ENCODE assay signal across 10 mouse cellular contexts in genomic region chr17:26207686-26208085, GRCm38 (mm10). TPM values are rescaled to one million over a fixed set of nuclear protein-coding genes. Genes with fewer than 3 reads are reported as not detected.
DNase-seq lines count a peak whose midpoint lies in the region; ATAC-seq lines count a peak whose summit lies in the region.
"Had no signal": no experiment of that assay in that cellular context is flagged by ENCODE, and none has a peak within 500 bp of the region (broad histone marks: within the 10 kb centered on the region; RNA-seq: fewer than 3 reads in every experiment).

Arhgdig (minus strand) TSS chr17:26207786.

- H3K27me3 ChIP-seq in forebrain, embryonic 15.5 days: peaks cover 24% of the 10 kb centered on the region
- peaks cover 15% of the 10 kb centered on the region for H3K27me3 ChIP-seq in forebrain, embryonic 11.5 days (ENCODE audit: control insufficient read depth, insufficient read depth, low read length)

- no peak within 1 kb of the TSS for H3K27ac ChIP-seq in forebrain, embryonic 15.5 days (replicated peaks)
- no peak within 1 kb of the TSS for H3K27ac ChIP-seq in forebrain, embryonic 11.5 days (ENCODE audit: low read depth, low read length)

- H3K9ac ChIP-seq in forebrain, embryonic 15.5 days (replicated peaks): no peak within 1 kb of the TSS
- H3K9ac ChIP-seq in forebrain, embryonic 11.5 days (ENCODE audit: low read length): no peak within 1 kb of the TSS

- no peak within 1 kb of the TSS for H3K4me2 ChIP-seq in forebrain, embryonic 15.5 days (replicated peaks)
- H3K4me2 ChIP-seq in forebrain, embryonic 11.5 days (ENCODE audit: low read depth, low read length, severe bottlenecking): no peak within 1 kb of the TSS

- no peak for DNase-seq in forebrain, embryonic 11.5 days (ENCODE audit: low spot score)
- no peak for DNase-seq in urinary bladder, adult 2 months (ENCODE audit: low spot score)
- no peak for DNase-seq in urinary bladder, adult 18-20 months (ENCODE audit: low spot score in 2 of 2)
- no peak for DNase-seq in left cerebral cortex, postnatal 10 days (ENCODE audit: extremely low spot score in 1 of 2, low spot score in 2 of 2)
- DNase-seq in gastrocnemius, adult 8-10 months (ENCODE audit: low spot score in 2 of 2): no peak
- no peak for DNase-seq in kidney, postnatal 10 days
- DNase-seq in adipocyte (ENCODE audit: low spot score): no peak

- no peak within 1 kb of the TSS for H3K4me3 ChIP-seq in forebrain, embryonic 15.5 days
- H3K4me3 ChIP-seq in forebrain, embryonic 11.5 days (ENCODE audit: low read depth, low read length): no peak within 1 kb of the TSS
- H3K4me3 ChIP-seq: erythroblast, embryonic 14.5 days had no signal

- H3K4me1 ChIP-seq in forebrain, embryonic 15.5 days: peaks cover 9% of the 10 kb centered on the region
- peaks cover 8% of the 10 kb centered on the region; the same call in 1 of the 2 replicates for H3K4me1 ChIP-seq in forebrain, embryonic 11.5 days (replicated peaks; ENCODE audit: control insufficient read depth, insufficient read depth, low read length)

- WGBS in forebrain, embryonic 15.5 days: 89% methylated on average over 12 of the region's 12 CpGs
- 92% methylated on average over 12 of the region's 12 CpGs for WGBS in forebrain, embryonic 11.5 days

- H3K9me3 ChIP-seq in forebrain, embryonic 15.5 days: no peaks in the 10 kb centered on the region
- H3K9me3 ChIP-seq in forebrain, embryonic 11.5 days (ENCODE audit: control insufficient read depth, low read length): no peaks in the 10 kb centered on the region

- ATAC-seq in forebrain, embryonic 15.5 days (replicated peaks): no peak
- no peak for ATAC-seq in forebrain, embryonic 11.5 days (replicated peaks; ENCODE audit: low FRiP score)
- ATAC-seq: CD4-positive, CD25-positive, alpha-beta regulatory T cell, adult 4 months had no signal

- H3K36me3 ChIP-seq in forebrain, embryonic 15.5 days: no peaks in the 10 kb centered on the region
- no peaks in the 10 kb centered on the region for H3K36me3 ChIP-seq in forebrain, embryonic 11.5 days (ENCODE audit: control insufficient read depth, insufficient read depth, low read length)

- intact Hi-C loops in left cerebral cortex, postnatal 10 days (cut with DNase I): loop anchor here (5.0 kb wide), 1 partner anchor 35 kb away; the partner anchor contains the start of gene Fam234a

RNA-seq across cellular contexts. Expression of gene Arhgdig, which starts in this region (rescaled TPM):
- 39.9 and 40.3 TPM in 2 replicates for polyA plus RNA-seq in forebrain, embryonic 15.5 days (2015; fragmentation: Nextera tagmentation; extraction: Ambion mirVana)
- polyA plus RNA-seq in forebrain, embryonic 11.5 days (2014; fragmentation: Nextera tagmentation; extraction: Ambion mirVana): 4.7 and 7.4 TPM in 2 replicates
- polyA plus RNA-seq in urinary bladder, adult 2 months (2012; rRNA removed): 7.2 and 12.5 TPM in 2 replicates
- 100 to 1,000 TPM; 228 to 258 TPM for total RNA-seq in left cerebral cortex, postnatal 10 days (2021)
- under 1 TPM; 0.48 to 0.97 (median 0.70) TPM for total RNA-seq in gastrocnemius, adult 8-10 months (2022)
- polyA plus RNA-seq: CD4-positive, CD25-positive, alpha-beta regulatory T cell, adult 4 months had no signal

Comparison
In these comparisons a context has a peak if more than half of its experiments do, and no peak if none do; other contexts are left out.
1. RNA of gene Arhgdig (total RNA-seq): 228 to 258 TPM in left cerebral cortex, postnatal 10 days; 0.48 to 0.97 TPM in gastrocnemius, adult 8-10 months; every median in the first group is over 100 times any median in the second.